Mouse (Mus musculus) adrenal gland, postnatal 0 days (tissue): Measurements from ENCODE around the gene Farsb. TPM values are rescaled to one million over a fixed set of nuclear protein-coding genes. Genes with fewer than 3 reads are reported as not detected.

Source experiments
- polyA plus RNA-seq: library from polyadenylated mRNA; unstranded; fragments of >200 nt; fragmentation: Nextera tagmentation; extraction: Ambion mirVana; gene quantifications from 2 replicates; pipeline ENCODE4 v1.2.1, GENCODE M21; 2015

The Farsb gene
- polyA plus RNA-seq: 59.5 and 79.0 TPM in 2 replicates

DNA sequence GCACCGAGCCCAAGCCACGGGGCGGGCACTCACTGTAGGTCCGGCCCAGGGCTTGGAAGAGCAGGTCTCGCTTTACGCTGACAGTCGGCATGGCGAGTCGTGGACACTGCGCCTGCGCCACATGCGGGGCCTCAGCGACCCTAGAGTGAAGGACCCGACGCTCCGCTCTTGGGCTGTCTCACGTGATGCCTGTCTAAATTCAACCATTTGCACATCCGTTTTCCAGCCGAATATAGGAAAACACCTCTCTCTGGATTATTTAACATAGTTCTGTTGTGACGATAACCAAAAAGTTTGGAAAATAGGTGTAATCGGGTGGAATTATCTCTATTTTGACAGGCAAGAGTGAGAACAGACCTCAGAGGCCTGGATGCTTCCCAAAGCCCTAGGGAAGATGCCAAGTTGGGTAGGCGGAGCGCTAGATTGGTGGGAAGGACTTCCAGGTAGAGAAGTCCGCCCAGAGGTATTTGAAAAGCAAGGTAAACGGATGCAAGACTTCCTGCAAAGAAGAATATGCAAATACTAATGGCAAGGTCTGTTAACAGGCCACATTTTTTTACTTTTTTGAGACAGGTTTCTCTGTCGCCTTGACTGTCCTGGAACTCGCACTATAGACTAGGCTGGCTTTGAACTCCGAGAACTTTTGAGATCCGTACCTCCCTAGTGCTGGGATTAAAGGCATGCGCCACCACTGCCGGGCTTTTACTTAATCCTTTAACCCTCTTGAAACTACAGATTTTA is at the start of gene Farsb:
Gene Farsb (minus strand): TSS at position 146 of the 741 bp plus-strand sequence.

DNA sequence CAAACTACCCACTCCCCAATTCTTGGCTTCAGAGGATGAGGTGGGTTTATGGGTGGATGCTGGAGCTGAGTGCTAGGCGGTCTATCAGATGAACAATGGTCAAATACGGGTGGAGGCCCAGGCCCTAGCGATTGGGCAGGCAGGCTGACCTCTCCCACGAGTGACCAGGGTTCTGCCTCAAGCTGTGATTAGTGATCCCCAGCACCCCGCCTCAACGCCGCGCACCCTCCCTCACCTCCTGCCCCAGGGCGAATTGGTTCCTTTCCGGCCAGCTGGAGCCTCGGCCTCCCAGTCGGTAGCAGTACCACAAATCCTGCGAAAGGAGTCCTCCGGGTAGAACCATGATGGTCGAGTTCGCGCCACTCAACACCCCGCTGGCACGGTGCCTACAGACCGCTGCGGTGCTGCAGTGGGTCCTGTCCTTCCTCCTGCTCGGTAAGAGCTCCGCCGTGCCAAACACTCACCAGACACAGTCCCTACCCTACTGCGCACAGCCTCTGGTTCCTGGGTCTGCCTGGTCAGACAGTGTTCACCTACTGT is 23.0 kb upstream of the Farsb start, which contains the start of gene BC035947:
Gene BC035947 (minus strand): TSS at position 538 of the 540 bp plus-strand sequence.

DNA sequence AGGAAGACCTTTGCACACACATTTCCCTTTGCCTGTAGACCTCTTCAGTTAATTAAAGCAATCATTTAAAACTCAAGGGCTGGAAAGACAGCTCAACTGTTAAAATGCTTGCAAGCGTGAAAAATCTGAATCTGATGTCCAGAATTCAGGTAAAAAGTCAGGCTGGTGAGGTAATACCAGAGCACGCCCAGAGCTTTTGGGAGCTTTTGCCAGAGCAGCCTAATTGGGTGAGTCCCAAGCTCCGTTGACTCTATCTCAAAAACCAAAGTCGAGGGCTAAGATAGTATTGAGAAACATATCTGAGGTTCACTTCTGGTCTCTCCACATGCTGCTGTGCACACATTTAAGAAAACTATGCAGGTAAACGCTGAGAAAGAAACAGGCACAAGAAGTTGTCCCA is 22.2 kb upstream of the Farsb start, which contains the start of gene Mogat1:
Gene Mogat1 (plus strand): TSS at position 130 of the 400 bp plus-strand sequence.

Other genes starting within 250 kb of the Farsb start
- gene Sgpp2, start 178.6 kb downstream of the Farsb start, polyA plus RNA-seq: 1.8 and 4.1 TPM in 2 replicates
- gene Mogat1, start 22.1 kb upstream of the Farsb start, polyA plus RNA-seq: not detected in 2 replicates
- 0.11 TPM in 1 of 2 replicates, not detected in the other for gene BC035947, start 23.3 kb upstream of the Farsb start, polyA plus RNA-seq
- gene Acsl3, start 168.9 kb upstream of the Farsb start, polyA plus RNA-seq: 19.5 and 20.6 TPM in 2 replicates
- 1.1 and 1.6 TPM in 2 replicates for gene Utp14b, start 169.1 kb upstream of the Farsb start, polyA plus RNA-seq